9 mouse cellular contexts compared by ENCODE assay signal in genomic region chr3:98034622-98035593, GRCm38 (mm10). TPM values are rescaled to one million over a fixed set of nuclear protein-coding genes. Genes with fewer than 3 reads are reported as not detected.
DNase-seq lines count a peak whose midpoint lies in the region; ATAC-seq and TF ChIP-seq lines count a peak whose summit lies in the region.
"Had no signal": no experiment of that assay in that cellular context is flagged by ENCODE, and none has a peak within 500 bp of the region (broad histone marks: within the 10 kb centered on the region; RNA-seq: fewer than 3 reads in every experiment).

No protein-coding gene starts in this region.

- H3K4me2 ChIP-seq in embryonic facial prominence, embryonic 12.5 days (replicated peaks), result no peak overlapping the region; the same call in 1 of the 2 replicates
- H3K4me2 ChIP-seq in liver, postnatal 0 days (ENCODE audit: low read depth, low read length), result no peak overlapping the region
- H3K4me2 ChIP-seq in liver, embryonic 11.5 days, result no peak overlapping the region
- peak overlapping the region; percentile 10; the same call in 1 of the 2 replicates for H3K4me2 ChIP-seq in hindbrain, postnatal 0 days (ENCODE audit: low read depth, low read length)
- no peak overlapping the region for H3K4me2 ChIP-seq in stomach, embryonic 15.5 days

- H3K9ac ChIP-seq in embryonic facial prominence, embryonic 12.5 days, result no peak overlapping the region
- no peak overlapping the region for H3K9ac ChIP-seq in liver, postnatal 0 days (replicated peaks)
- no peak overlapping the region for H3K9ac ChIP-seq in liver, embryonic 11.5 days (ENCODE audit: low read depth, low read length)
- no peak overlapping the region for H3K9ac ChIP-seq in hindbrain, postnatal 0 days (replicated peaks; ENCODE audit: low read length)
- no peak overlapping the region for H3K9ac ChIP-seq in stomach, embryonic 15.5 days

- peak overlapping the region; percentile 25; the same call in 1 of the 2 replicates for H3K27ac ChIP-seq in embryonic facial prominence, embryonic 12.5 days
- no peak overlapping the region; the same call in 1 of the 2 replicates for H3K27ac ChIP-seq in embryonic facial prominence, embryonic 10.5 days (replicated peaks)
- H3K27ac ChIP-seq in liver, postnatal 0 days (ENCODE audit: low read depth), result 0 out of 2 replicates have a peak overlapping the region, but pooled peaks have one; percentile 5
- H3K27ac ChIP-seq in liver, embryonic 11.5 days (ENCODE audit: low read depth, low read length), result no peak overlapping the region
- H3K27ac ChIP-seq in hindbrain, postnatal 0 days, result peak overlapping the region; percentile 5; the same call in 1 of the 2 replicates
- peak overlapping the region; percentile 70; the same call in 1 of the 2 replicates for H3K27ac ChIP-seq in stomach, embryonic 15.5 days

- DNase-seq in embryonic facial prominence, embryonic 10.5 days (ENCODE audit: low spot score), result no peak
- no peak for DNase-seq in liver, postnatal 0 days
- DNase-seq in liver, embryonic 11.5 days (ENCODE audit: low spot score), result no peak
- DNase-seq in hindbrain, postnatal 0 days (ENCODE audit: low spot score), result no peak
- DNase-seq in frontal cortex, postnatal 25 days (ENCODE audit: low spot score in 2 of 2), result no peak
- DNase-seq in left cerebral cortex, adult 18-20 months (ENCODE audit: low spot score in 2 of 2), result no peak
- DNase-seq: embryo, embryonic 11 days had no signal

- H3K4me3 ChIP-seq in embryonic facial prominence, embryonic 12.5 days, result no peak overlapping the region
- H3K4me3 ChIP-seq in embryonic facial prominence, embryonic 10.5 days, result no peak overlapping the region
- no peak overlapping the region for H3K4me3 ChIP-seq in liver, postnatal 0 days (ENCODE audit: low read depth, low read length)
- H3K4me3 ChIP-seq in liver, embryonic 11.5 days (ENCODE audit: low read depth, low read length), result no peak overlapping the region
- no peak overlapping the region for H3K4me3 ChIP-seq in hindbrain, postnatal 0 days (ENCODE audit: low read length)
- H3K4me3 ChIP-seq in stomach, embryonic 15.5 days (replicated peaks), result no peak overlapping the region

- peaks cover 83% of the 10 kb centered on the region for H3K4me1 ChIP-seq in embryonic facial prominence, embryonic 12.5 days
- H3K4me1 ChIP-seq in embryonic facial prominence, embryonic 10.5 days, result peaks cover 98% of the 10 kb centered on the region
- peaks cover 56% of the 10 kb centered on the region for H3K4me1 ChIP-seq in liver, postnatal 0 days (ENCODE audit: insufficient read depth)
- H3K4me1 ChIP-seq in liver, embryonic 11.5 days (replicated peaks; ENCODE audit: control insufficient read depth, insufficient read depth, low read length), result peaks cover 55% of the 10 kb centered on the region
- peaks cover 19% of the 10 kb centered on the region; the same call in 1 of the 2 replicates for H3K4me1 ChIP-seq in hindbrain, postnatal 0 days (ENCODE audit: insufficient read depth, low read length)
- peaks cover 54% of the 10 kb centered on the region for H3K4me1 ChIP-seq in stomach, embryonic 15.5 days

- no peaks in the 10 kb centered on the region for H3K36me3 ChIP-seq in embryonic facial prominence, embryonic 12.5 days
- H3K36me3 ChIP-seq in embryonic facial prominence, embryonic 10.5 days (replicated peaks), result no peaks in the 10 kb centered on the region; the same call in 1 of the 2 replicates
- no peaks in the 10 kb centered on the region for H3K36me3 ChIP-seq in liver, postnatal 0 days (replicated peaks; ENCODE audit: insufficient read depth, low read length)
- no peaks in the 10 kb centered on the region for H3K36me3 ChIP-seq in liver, embryonic 11.5 days (ENCODE audit: control insufficient read depth, insufficient read depth, low read length)
- no peaks in the 10 kb centered on the region for H3K36me3 ChIP-seq in hindbrain, postnatal 0 days (ENCODE audit: insufficient read depth, low read length)
- no peaks in the 10 kb centered on the region for H3K36me3 ChIP-seq in stomach, embryonic 15.5 days

- 42% methylated on average over 15 of the region's 15 CpGs for WGBS in embryonic facial prominence, embryonic 12.5 days
- 58% methylated on average over 15 of the region's 15 CpGs for WGBS in embryonic facial prominence, embryonic 10.5 days
- WGBS in liver, postnatal 0 days (ENCODE audit: insufficient replicate concordance), result 48% methylated on average over 15 of the region's 15 CpGs
- WGBS in liver, embryonic 11.5 days, result 45% methylated on average over 15 of the region's 15 CpGs
- WGBS in hindbrain, postnatal 0 days, result 23% methylated on average over 15 of the region's 15 CpGs
- 41% methylated on average over 15 of the region's 15 CpGs for WGBS in stomach, embryonic 15.5 days

- no peak for TF ChIP-seq EP300 in liver, postnatal 0 days (IDR thresholded peaks at IDR 0.05; ENCODE audit: low read depth)

- no peak for ATAC-seq in embryonic facial prominence, embryonic 12.5 days (ENCODE audit: insufficient number of reproducible peaks, insufficient read depth, low FRiP score, low TSS enrichment)
- ATAC-seq in liver, postnatal 0 days, result no peak
- no peak for ATAC-seq in liver, embryonic 11.5 days (replicated peaks; ENCODE audit: low FRiP score)
- peak; percentile 42; the same call in 1 of the 2 replicates for ATAC-seq in hindbrain, postnatal 0 days
- no peak for ATAC-seq in stomach, embryonic 15.5 days (ENCODE audit: insufficient read depth, low FRiP score, low read depth)

- no peak for TF ChIP-seq CTCF in liver, postnatal 0 days (IDR thresholded peaks at IDR 0.05; ENCODE audit: low read depth)
- TF ChIP-seq CTCF in hindbrain, postnatal 0 days (IDR thresholded peaks at IDR 0.05; ENCODE audit: low read depth), result no peak

- no peaks in the 10 kb centered on the region for H3K9me3 ChIP-seq in embryonic facial prominence, embryonic 12.5 days
- H3K9me3 ChIP-seq in embryonic facial prominence, embryonic 10.5 days, result no peaks in the 10 kb centered on the region
- no peaks in the 10 kb centered on the region for H3K9me3 ChIP-seq in liver, postnatal 0 days (ENCODE audit: low read length)
- no peaks in the 10 kb centered on the region for H3K9me3 ChIP-seq in liver, embryonic 11.5 days (ENCODE audit: control insufficient read depth, low read length)
- H3K9me3 ChIP-seq in hindbrain, postnatal 0 days (ENCODE audit: low read length), result no peaks in the 10 kb centered on the region
- H3K9me3 ChIP-seq in stomach, embryonic 15.5 days, result no peaks in the 10 kb centered on the region

- no peaks in the 10 kb centered on the region for H3K27me3 ChIP-seq in embryonic facial prominence, embryonic 12.5 days
- H3K27me3 ChIP-seq in embryonic facial prominence, embryonic 10.5 days (replicated peaks; ENCODE audit: low read depth, poor library complexity, severe bottlenecking), result no peaks in the 10 kb centered on the region
- H3K27me3 ChIP-seq in liver, postnatal 0 days (ENCODE audit: insufficient read depth, low read length), result no peaks in the 10 kb centered on the region
- H3K27me3 ChIP-seq in liver, embryonic 11.5 days (replicated peaks; ENCODE audit: control insufficient read depth, insufficient read depth, low read length), result no peaks in the 10 kb centered on the region
- no peaks in the 10 kb centered on the region for H3K27me3 ChIP-seq in hindbrain, postnatal 0 days (ENCODE audit: insufficient read depth, low read length)
- no peaks in the 10 kb centered on the region for H3K27me3 ChIP-seq in stomach, embryonic 15.5 days (replicated peaks)

RNA-seq across cellular contexts. Expression of gene Notch2, which starts 21.6 kb away (rescaled TPM):
- polyA plus RNA-seq in embryonic facial prominence, embryonic 12.5 days (2016; fragmentation: Nextera tagmentation; extraction: Ambion mirVana), result 38.8 and 42.1 TPM in 2 replicates
- 22.0 and 23.2 TPM in 2 replicates for polyA plus RNA-seq in embryonic facial prominence, embryonic 10.5 days (2016; fragmentation: Nextera tagmentation; extraction: Ambion mirVana)
- polyA plus RNA-seq in liver, postnatal 0 days (2015; fragmentation: Nextera tagmentation; extraction: Ambion mirVana), result 5.1 and 6.2 TPM in 2 replicates
- polyA plus RNA-seq in liver, embryonic 11.5 days (2014; fragmentation: Nextera tagmentation; extraction: Ambion mirVana), result 17.2 and 18.4 TPM in 2 replicates
- total RNA-seq in hindbrain, postnatal 0 days (2014; rRNA removed), result 37.7 and 44.9 TPM in 2 replicates
- polyA plus RNA-seq in hindbrain, postnatal 0 days (2015; fragmentation: Nextera tagmentation; extraction: Ambion mirVana), result 9.5 and 9.9 TPM in 2 replicates
- 21.4 and 24.7 TPM in 2 replicates for polyA plus RNA-seq in stomach, embryonic 15.5 days (2015; fragmentation: Nextera tagmentation; extraction: Ambion mirVana)
- total RNA-seq in left cerebral cortex, adult 18-20 months (2021), result 10 to 100 TPM; 13.0 to 15.7 TPM

Comparison
In these comparisons a context has a peak if more than half of its experiments do, and no peak if none do; other contexts are left out.
1. H3K27ac ChIP-seq: peak in embryonic facial prominence, embryonic 12.5 days (single experiment), liver, postnatal 0 days (single experiment), hindbrain, postnatal 0 days (single experiment) and stomach, embryonic 15.5 days (single experiment); none in embryonic facial prominence, embryonic 10.5 days (single experiment) and liver, embryonic 11.5 days (single experiment).